Comparison of ENCODE assay signal across 19 mouse cellular contexts in genomic region chr10:68529364-68530049, GRCm38 (mm10). TPM values are rescaled to one million over a fixed set of nuclear protein-coding genes. Genes with fewer than 3 reads are reported as not detected.
A peak's percentile ranks its signal among the peaks of the same experiment; 100 is the strongest.
DNase-seq lines count a peak whose midpoint lies in the region; ATAC-seq lines count a peak whose summit lies in the region.
"Had no signal": no experiment of that assay in that cellular context is flagged by ENCODE, and none has a peak within 500 bp of the region (broad histone marks: within the 10 kb centered on the region; RNA-seq: fewer than 3 reads in every experiment).

No protein-coding gene starts in this region.

- peak overlapping the region; percentile 23; the same call in 1 of the 2 replicates for H3K4me2 ChIP-seq in intestine, embryonic 15.5 days (replicated peaks)
- no peak overlapping the region for H3K4me2 ChIP-seq in kidney, embryonic 15.5 days

- H3K4me3 ChIP-seq in embryonic facial prominence, embryonic 10.5 days, result no peak overlapping the region
- no peak overlapping the region for H3K4me3 ChIP-seq in intestine, embryonic 15.5 days (replicated peaks)
- H3K4me3 ChIP-seq in kidney, embryonic 15.5 days (replicated peaks), result no peak overlapping the region
- no peak overlapping the region for H3K4me3 ChIP-seq in limb, embryonic 10.5 days
- H3K4me3 ChIP-seq: embryonic facial prominence, embryonic 13.5 days; hindbrain, embryonic 10.5 days; midbrain, embryonic 10.5 days had no signal

- peak; percentile 79 for ATAC-seq in intestine, embryonic 15.5 days
- peak; percentile 69 for ATAC-seq in kidney, embryonic 15.5 days (replicated peaks; ENCODE audit: low FRiP score)
- ATAC-seq: forebrain, embryonic 14.5 days; hindbrain, postnatal 0 days had no signal

- no peaks in the 10 kb centered on the region for H3K27me3 ChIP-seq in embryonic facial prominence, embryonic 10.5 days (replicated peaks; ENCODE audit: low read depth, poor library complexity, severe bottlenecking)
- no peaks in the 10 kb centered on the region for H3K27me3 ChIP-seq in intestine, embryonic 15.5 days (replicated peaks)
- H3K27me3 ChIP-seq in kidney, embryonic 15.5 days, result no peaks in the 10 kb centered on the region
- no peaks in the 10 kb centered on the region for H3K27me3 ChIP-seq in limb, embryonic 10.5 days (ENCODE audit: low read depth, poor library complexity, severe bottlenecking)
- H3K27me3 ChIP-seq: embryonic facial prominence, embryonic 13.5 days had no signal

- 84% methylated on average over 10 of the region's 10 CpGs for WGBS in embryonic facial prominence, embryonic 10.5 days
- 66% methylated on average over 10 of the region's 10 CpGs for WGBS in intestine, embryonic 15.5 days
- 60% methylated on average over 10 of the region's 10 CpGs for WGBS in kidney, embryonic 15.5 days
- 87% methylated on average over 10 of the region's 10 CpGs for WGBS in limb, embryonic 10.5 days

- DNase-seq in embryonic facial prominence, embryonic 10.5 days (ENCODE audit: low spot score), result no peak
- DNase-seq in limb, embryonic 10.5 days (ENCODE audit: low spot score), result no peak
- no peak for DNase-seq in ovary, postnatal 10 days (ENCODE audit: low spot score)
- DNase-seq in thymus, postnatal 10 days (ENCODE audit: low spot score in 2 of 2), result no peak
- DNase-seq in layer of hippocampus, adult 9-11 months, result no peak
- DNase-seq: adrenal gland, adult 2 months; cerebellum, adult 9-10 months; gastrocnemius, postnatal 14 days; lung, adult 2 months; lung, postnatal 36 days; thymus, postnatal 25 days had no signal

- H3K4me1 ChIP-seq in embryonic facial prominence, embryonic 10.5 days, result peaks cover 27% of the 10 kb centered on the region
- 0 out of 2 replicates have a peak, but pooled peaks cover 14% of the 10 kb centered on the region for H3K4me1 ChIP-seq in intestine, embryonic 15.5 days (replicated peaks)
- H3K4me1 ChIP-seq in kidney, embryonic 15.5 days, result peaks cover 9% of the 10 kb centered on the region
- peaks cover 15% of the 10 kb centered on the region for H3K4me1 ChIP-seq in limb, embryonic 10.5 days
- H3K4me1 ChIP-seq: hindbrain, embryonic 10.5 days; midbrain, embryonic 10.5 days had no signal

- no peaks in the 10 kb centered on the region for H3K9me3 ChIP-seq in embryonic facial prominence, embryonic 10.5 days
- H3K9me3 ChIP-seq in intestine, embryonic 15.5 days, result no peaks in the 10 kb centered on the region
- no peaks in the 10 kb centered on the region for H3K9me3 ChIP-seq in kidney, embryonic 15.5 days (replicated peaks)
- H3K9me3 ChIP-seq in limb, embryonic 10.5 days (replicated peaks), result no peaks in the 10 kb centered on the region
- H3K9me3 ChIP-seq: embryonic facial prominence, embryonic 13.5 days; hindbrain, embryonic 10.5 days; midbrain, embryonic 10.5 days had no signal

- no peak overlapping the region for H3K9ac ChIP-seq in intestine, embryonic 15.5 days
- no peak overlapping the region for H3K9ac ChIP-seq in kidney, embryonic 15.5 days
- H3K9ac ChIP-seq: embryonic facial prominence, embryonic 13.5 days had no signal

- no peaks in the 10 kb centered on the region for H3K36me3 ChIP-seq in embryonic facial prominence, embryonic 10.5 days (replicated peaks)
- no peaks in the 10 kb centered on the region for H3K36me3 ChIP-seq in intestine, embryonic 15.5 days
- H3K36me3 ChIP-seq in kidney, embryonic 15.5 days, result no peaks in the 10 kb centered on the region
- no peaks in the 10 kb centered on the region for H3K36me3 ChIP-seq in limb, embryonic 10.5 days
- H3K36me3 ChIP-seq: embryonic facial prominence, embryonic 13.5 days; hindbrain, embryonic 10.5 days; midbrain, embryonic 10.5 days had no signal

- 0 out of 2 replicates have a peak overlapping the region, but pooled peaks have one; percentile 7 for H3K27ac ChIP-seq in embryonic facial prominence, embryonic 10.5 days (replicated peaks)
- H3K27ac ChIP-seq in intestine, embryonic 15.5 days, result 0 out of 2 replicates have a peak overlapping the region, but pooled peaks have one; percentile 9
- H3K27ac ChIP-seq in kidney, embryonic 15.5 days, result 0 out of 2 replicates have a peak overlapping the region, but pooled peaks have one; percentile 1
- peak overlapping the region; percentile 28; the same call in 1 of the 2 replicates for H3K27ac ChIP-seq in limb, embryonic 10.5 days
- H3K27ac ChIP-seq: embryonic facial prominence, embryonic 13.5 days; hindbrain, embryonic 10.5 days; hindbrain, postnatal 0 days; midbrain, embryonic 10.5 days; stomach, postnatal 0 days had no signal

RNA-seq across cellular contexts. Expression of gene Cabcoco1, which starts 12.2 kb away (rescaled TPM):
- 0.20 TPM in 1 of 2 replicates, not detected in the other for polyA plus RNA-seq in embryonic facial prominence, embryonic 10.5 days (2016; fragmentation: Nextera tagmentation; extraction: Ambion mirVana)
- polyA plus RNA-seq in intestine, embryonic 15.5 days (2015; fragmentation: Nextera tagmentation; extraction: Ambion mirVana), result 5.6 and 7.4 TPM in 2 replicates
- 6.4 and 7.1 TPM in 2 replicates for polyA plus RNA-seq in kidney, embryonic 15.5 days (2015; fragmentation: Nextera tagmentation; extraction: Ambion mirVana)
- polyA plus RNA-seq in limb, embryonic 10.5 days (2016; fragmentation: Nextera tagmentation; extraction: Ambion mirVana), result 0.25 and 0.43 TPM in 2 replicates
- polyA plus RNA-seq: midbrain, embryonic 10.5 days had no signal
